10 mouse cellular contexts compared by ENCODE assay signal in genomic region chr8:72644601-72645000, GRCm38 (mm10). TPM values are rescaled to one million over a fixed set of nuclear protein-coding genes. Genes with fewer than 3 reads are reported as not detected.
DNase-seq lines count a peak whose midpoint lies in the region; ATAC-seq lines count a peak whose summit lies in the region.
"Had no signal": no experiment of that assay in that cellular context is flagged by ENCODE, and none has a peak within 500 bp of the region (broad histone marks: within the 10 kb centered on the region; RNA-seq: fewer than 3 reads in every experiment).

No protein-coding gene starts in this region.

- H3K9me3 ChIP-seq in midbrain, embryonic 14.5 days (ENCODE audit: control insufficient read depth, low read length), result no peaks in the 10 kb centered on the region
- 0 out of 2 replicates have a peak, but pooled peaks cover 3% of the 10 kb centered on the region for H3K9me3 ChIP-seq in midbrain, embryonic 10.5 days (replicated peaks)
- H3K9me3 ChIP-seq: heart, embryonic 13.5 days; liver, embryonic 15.5 days had no signal

- peak; percentile 19 to 22 for DNase-seq in cerebellum, postnatal 36 days
- DNase-seq in cerebellum, adult 9-11 months, result no peak
- peak; percentile 21 for DNase-seq in midbrain, embryonic 14.5 days
- no peak for DNase-seq in midbrain, embryonic 10.5 days (ENCODE audit: low spot score)
- peak; percentile 41 for DNase-seq in left cerebral cortex, adult 11 months (ENCODE audit: low spot score)
- DNase-seq in thymus, postnatal 25 days, result peak; percentile 63
- no peak for DNase-seq in gastrocnemius, adult 8-10 months (ENCODE audit: low spot score in 2 of 2)
- no peak for DNase-seq in gastrocnemius, postnatal 10 days

- ATAC-seq in midbrain, embryonic 14.5 days (ENCODE audit: low FRiP score, low TSS enrichment), result no peak

- no peaks in the 10 kb centered on the region for H3K27me3 ChIP-seq in midbrain, embryonic 14.5 days (ENCODE audit: control insufficient read depth, insufficient read depth, low read length)
- H3K27me3 ChIP-seq in midbrain, embryonic 10.5 days (ENCODE audit: low read depth, poor library complexity, severe bottlenecking), result no peaks in the 10 kb centered on the region
- H3K27me3 ChIP-seq: heart, embryonic 13.5 days; liver, embryonic 15.5 days had no signal

- H3K9ac ChIP-seq in midbrain, embryonic 14.5 days (replicated peaks; ENCODE audit: low read length), result no peak overlapping the region
- H3K9ac ChIP-seq: heart, embryonic 13.5 days; liver, embryonic 15.5 days had no signal

- 70% methylated on average over 4 of the region's 4 CpGs for WGBS in midbrain, embryonic 14.5 days
- 65% methylated on average over 4 of the region's 4 CpGs for WGBS in midbrain, embryonic 10.5 days

- H3K4me3 ChIP-seq in midbrain, embryonic 14.5 days (replicated peaks; ENCODE audit: low read depth, low read length), result no peak overlapping the region
- no peak overlapping the region for H3K4me3 ChIP-seq in midbrain, embryonic 10.5 days
- H3K4me3 ChIP-seq: heart, embryonic 13.5 days; liver, embryonic 15.5 days had no signal

- H3K4me2 ChIP-seq in midbrain, embryonic 14.5 days (ENCODE audit: low read length), result no peak overlapping the region
- H3K4me2 ChIP-seq: heart, embryonic 13.5 days; liver, embryonic 15.5 days had no signal

- no peak overlapping the region for H3K27ac ChIP-seq in midbrain, embryonic 14.5 days (replicated peaks; ENCODE audit: low read depth, low read length)
- H3K27ac ChIP-seq in midbrain, embryonic 10.5 days (replicated peaks), result no peak overlapping the region
- H3K27ac ChIP-seq: heart, embryonic 13.5 days; liver, embryonic 15.5 days had no signal

- 0 out of 2 replicates have a peak, but pooled peaks cover 5% of the 10 kb centered on the region for H3K4me1 ChIP-seq in midbrain, embryonic 14.5 days (ENCODE audit: control insufficient read depth, insufficient read depth, low read length)
- H3K4me1 ChIP-seq in midbrain, embryonic 10.5 days, result no peaks in the 10 kb centered on the region
- H3K4me1 ChIP-seq: liver, embryonic 15.5 days had no signal

- H3K36me3 ChIP-seq in midbrain, embryonic 14.5 days (ENCODE audit: control insufficient read depth, insufficient read depth, low read length), result no peaks in the 10 kb centered on the region
- H3K36me3 ChIP-seq in midbrain, embryonic 10.5 days, result no peaks in the 10 kb centered on the region
- H3K36me3 ChIP-seq: heart, embryonic 13.5 days; liver, embryonic 15.5 days had no signal

RNA-seq across cellular contexts. Expression of gene Nwd1, which starts 1.9 kb away (rescaled TPM):
- 1.00 and 1.1 TPM in 2 replicates for polyA plus RNA-seq in midbrain, embryonic 14.5 days (2014; fragmentation: Nextera tagmentation; extraction: Ambion mirVana)
- polyA plus RNA-seq in midbrain, embryonic 10.5 days (2016; fragmentation: Nextera tagmentation; extraction: Ambion mirVana), result not detected in 2 replicates
- 1 to 10 TPM in 1 of 4 experiments, under 1 TPM in 3; 0.75 to 1.1 (median 0.82) TPM for total RNA-seq in gastrocnemius, adult 8-10 months (2022)
- 1 to 10 TPM; 1.0 to 1.2 TPM for total RNA-seq in gastrocnemius, postnatal 10 days (2021)
- polyA plus RNA-seq: liver, embryonic 15.5 days had no signal

Comparison
In these comparisons a context has a peak if more than half of its experiments do, and no peak if none do; other contexts are left out.
1. DNase-seq: peak in cerebellum, postnatal 36 days (2 of 2), midbrain, embryonic 14.5 days (single experiment), left cerebral cortex, adult 11 months (single experiment) and thymus, postnatal 25 days (single experiment); none in cerebellum, adult 9-11 months (single experiment), midbrain, embryonic 10.5 days (single experiment), gastrocnemius, adult 8-10 months (0 of 2) and gastrocnemius, postnatal 10 days (single experiment).